Mouse (Mus musculus): Measurements from ENCODE around the gene Cbll1.
"Not testable (repeated sequence)": the region's sequence is repeated elsewhere in the genome, so short reads cannot be mapped to it uniquely, and the experiment has no call there.

The Cbll1 gene

GRCm38 (mm10) chr12:31500196-31500595 lies 780 bp upstream of the Cbll1 start:
- no peak for DNase-seq (ENCODE audit: low read depth, low spot score)

- DNase-seq (ENCODE audit: low read depth, low spot score): no peak
These were observed 491 bp downstream of the Cbll1 start for GRCm38 (mm10) chr12:31498936-31499313.

GRCm38 (mm10) chr12:31486431-31486830 lies 13.0 kb downstream of the Cbll1 start:
- no peak for DNase-seq (ENCODE audit: low read depth, low spot score)

GRCm38 (mm10) chr12:31478182-31478581 lies 21.2 kb downstream of the Cbll1 start:
- DNase-seq (ENCODE audit: low read depth, low spot score): not testable (repeated sequence)

- no peak for DNase-seq (ENCODE audit: low read depth, low spot score)
These were observed 36.8 kb downstream of the Cbll1 start for GRCm38 (mm10) chr12:31462615-31463014.

- DNase-seq (ENCODE audit: low read depth, low spot score): no peak
These were observed 38.0 kb downstream of the Cbll1 start for GRCm38 (mm10) chr12:31461371-31461770.

- peak; percentile 28 for DNase-seq (ENCODE audit: low read depth, low spot score)
These were observed 39.1 kb downstream of the Cbll1 start for GRCm38 (mm10) chr12:31460270-31460669.

GRCm38 (mm10) chr12:31458474-31458873 lies 40.9 kb downstream of the Cbll1 start:
- no peak for DNase-seq (ENCODE audit: low read depth, low spot score)

- no peak for DNase-seq (ENCODE audit: low read depth, low spot score)
These were observed 43.1 kb downstream of the Cbll1 start for GRCm38 (mm10) chr12:31456271-31456670.

- no peak for DNase-seq (ENCODE audit: low read depth, low spot score)
These were observed 50.1 kb downstream of the Cbll1 start for GRCm38 (mm10) chr12:31449341-31449740.

- DNase-seq (ENCODE audit: low read depth, low spot score): no peak
These were observed 54.6 kb downstream of the Cbll1 start for GRCm38 (mm10) chr12:31444827-31445226.

GRCm38 (mm10) chr12:31444131-31444546 lies 55.3 kb downstream of the Cbll1 start:
- peak; percentile 0 for DNase-seq (ENCODE audit: low read depth, low spot score)

GRCm38 (mm10) chr12:31439612-31440011 lies 59.8 kb downstream of the Cbll1 start:
- no peak for DNase-seq (ENCODE audit: low read depth, low spot score)

GRCm38 (mm10) chr12:31437791-31438190 lies 61.6 kb downstream of the Cbll1 start:
- no peak for DNase-seq (ENCODE audit: low read depth, low spot score)

All from CD4-positive, CD25-positive, alpha-beta regulatory T cell, adult 2 months (primary cell).